Mouse (Mus musculus): ENCODE results near the gene Pik3ip1. TPM values are rescaled to one million over a fixed set of nuclear protein-coding genes. Genes with fewer than 3 reads are reported as not detected.
A peak's percentile ranks its signal among the peaks of the same experiment; 100 is the strongest.

Gene Pik3ip1
- polyA plus RNA-seq, 1 experiment = 43.6 TPM

- H3K27ac ChIP-seq (ENCODE audit: insufficient read depth, low read length) = peak overlapping the region; percentile 99
- DNase-seq (ENCODE audit: low read depth in 1 of 2, low spot score in 2 of 2) = peak in 1 of 2 experiments; percentile 66
- peaks cover 10% of the 10 kb centered on the region for H3K36me3 ChIP-seq (ENCODE audit: control insufficient read depth, insufficient read depth, low read length)
- peaks cover 11% of the 10 kb centered on the region; the same call in 1 of the 2 replicates for H3K4me1 ChIP-seq (ENCODE audit: control insufficient read depth, insufficient read depth, insufficient read length)
- H3K27me3 ChIP-seq (ENCODE audit: control insufficient read depth, insufficient read depth, low read length) = no peaks in the 10 kb centered on the region
- under 1% methylated on average over 37 of the region's 40 CpGs for WGBS
- peak overlapping the region; percentile 96 for H3K4me3 ChIP-seq (ENCODE audit: extremely low read depth, insufficient read depth, insufficient read length)
- TF ChIP-seq POLR2A (IDR thresholded peaks at IDR 0.05; ENCODE audit: low read depth, low read length) (no peak), CTCF (IDR thresholded peaks at IDR 0.05; ENCODE audit: extremely low read depth, insufficient read depth, insufficient read length, insufficient replicate concordance) (no peak)
Measured at GRCm38 (mm10) chr11:3289302-3289802, 40.8 kb upstream of the Pik3ip1 start.

GRCm38 (mm10) chr11:3289803-3290639, 40.2 kb upstream of the Pik3ip1 start:
- H3K27ac ChIP-seq (ENCODE audit: insufficient read depth, low read length) = peak overlapping the region; percentile 99
- peaks cover 11% of the 10 kb centered on the region; the same call in 1 of the 2 replicates for H3K4me1 ChIP-seq (ENCODE audit: control insufficient read depth, insufficient read depth, insufficient read length)
- H3K4me3 ChIP-seq (ENCODE audit: extremely low read depth, insufficient read depth, insufficient read length) = peak overlapping the region; percentile 96
- TF ChIP-seq CTCF (IDR thresholded peaks at IDR 0.05; ENCODE audit: extremely low read depth, insufficient read depth, insufficient read length, insufficient replicate concordance) = peak; percentile 74; the same call in 1 of the 2 replicates
- TF ChIP-seq POLR2A (IDR thresholded peaks at IDR 0.05; ENCODE audit: low read depth, low read length) = no peak
- H3K36me3 ChIP-seq (ENCODE audit: control insufficient read depth, insufficient read depth, low read length) = peaks cover 13% of the 10 kb centered on the region
- WGBS = under 1% methylated on average over 89 of the region's 92 CpGs
- DNase-seq (ENCODE audit: low read depth in 1 of 2, low spot score in 2 of 2) = peak; percentile 69 to 73
- no peaks in the 10 kb centered on the region for H3K27me3 ChIP-seq (ENCODE audit: control insufficient read depth, insufficient read depth, low read length)

- peak overlapping the region; percentile 56 for H3K27ac ChIP-seq (ENCODE audit: insufficient read depth, low read length)
- DNase-seq (ENCODE audit: low read depth in 1 of 2, low spot score in 2 of 2) = peak in 1 of 2 experiments; percentile 31
Measured at GRCm38 (mm10) chr11:3290640-3291310, 39.4 kb upstream of the Pik3ip1 start.

GRCm38 (mm10) chr11:3291311-3292061, 38.7 kb upstream of the Pik3ip1 start:
- H3K27me3 ChIP-seq (ENCODE audit: control insufficient read depth, insufficient read depth, low read length) = no peaks in the 10 kb centered on the region
- H3K4me3 ChIP-seq (ENCODE audit: extremely low read depth, insufficient read depth, insufficient read length) = peak overlapping the region; percentile 96
- TF ChIP-seq CTCF (IDR thresholded peaks at IDR 0.05; ENCODE audit: extremely low read depth, insufficient read depth, insufficient read length, insufficient replicate concordance) (no peak), POLR2A (IDR thresholded peaks at IDR 0.05; ENCODE audit: low read depth, low read length) (no peak)
- WGBS = 5% methylated on average over 26 of the region's 26 CpGs
- H3K36me3 ChIP-seq (ENCODE audit: control insufficient read depth, insufficient read depth, low read length) = peaks cover 19% of the 10 kb centered on the region
- no peak for DNase-seq (ENCODE audit: low read depth in 1 of 2, low spot score in 2 of 2)
- peak overlapping the region; percentile 56 for H3K27ac ChIP-seq (ENCODE audit: insufficient read depth, low read length)
- H3K4me1 ChIP-seq (ENCODE audit: control insufficient read depth, insufficient read depth, insufficient read length) = peaks cover 11% of the 10 kb centered on the region; the same call in 1 of the 2 replicates

More at GRCm38 (mm10) chr11:3290640-3291310, 39.4 kb upstream of the Pik3ip1 start:
- no peak for TF ChIP-seq POLR2A (IDR thresholded peaks at IDR 0.05; ENCODE audit: low read depth, low read length)
- no peak for TF ChIP-seq CTCF (IDR thresholded peaks at IDR 0.05; ENCODE audit: extremely low read depth, insufficient read depth, insufficient read length, insufficient replicate concordance)
- 1% methylated on average over 50 of the region's 50 CpGs for WGBS
- Histone ChIP-seq H3K27me3 (ENCODE audit: control insufficient read depth, insufficient read depth, low read length) (no peaks in the 10 kb centered on the region), H3K36me3 (ENCODE audit: control insufficient read depth, insufficient read depth, low read length) (peaks cover 18% of the 10 kb centered on the region), H3K4me1 (ENCODE audit: control insufficient read depth, insufficient read depth, insufficient read length) (peaks cover 11% of the 10 kb centered on the region; the same call in 1 of the 2 replicates), H3K4me3 (ENCODE audit: extremely low read depth, insufficient read depth, insufficient read length) (peak overlapping the region; percentile 96)

GRCm38 (mm10) chr11:3292062-3292421, 38.2 kb upstream of the Pik3ip1 start:
- peak overlapping the region; percentile 96; the same call in 1 of the 2 replicates for H3K4me3 ChIP-seq (ENCODE audit: extremely low read depth, insufficient read depth, insufficient read length)
- peak in 1 of 2 experiments; percentile 47 for DNase-seq (ENCODE audit: low read depth in 1 of 2, low spot score in 2 of 2)
- TF ChIP-seq CTCF (IDR thresholded peaks at IDR 0.05; ENCODE audit: extremely low read depth, insufficient read depth, insufficient read length, insufficient replicate concordance) (no peak), POLR2A (IDR thresholded peaks at IDR 0.05; ENCODE audit: low read depth, low read length) (no peak)
- H3K36me3 ChIP-seq (ENCODE audit: control insufficient read depth, insufficient read depth, low read length) = peaks cover 22% of the 10 kb centered on the region
- no peaks in the 10 kb centered on the region for H3K27me3 ChIP-seq (ENCODE audit: control insufficient read depth, insufficient read depth, low read length)
- 2% methylated on average over 8 of the region's 8 CpGs for WGBS
- H3K4me1 ChIP-seq (ENCODE audit: control insufficient read depth, insufficient read depth, insufficient read length) = peaks cover 11% of the 10 kb centered on the region; the same call in 1 of the 2 replicates
- peak overlapping the region; percentile 56 for H3K27ac ChIP-seq (ENCODE audit: insufficient read depth, low read length)

- TF ChIP-seq CTCF (IDR thresholded peaks at IDR 0.05; ENCODE audit: extremely low read depth, insufficient read depth, insufficient read length, insufficient replicate concordance) (no peak), POLR2A (IDR thresholded peaks at IDR 0.05; ENCODE audit: low read depth, low read length) (no peak)
- Histone ChIP-seq H3K4me1 (ENCODE audit: control insufficient read depth, insufficient read depth, insufficient read length) (peaks cover 14% of the 10 kb centered on the region; the same call in 1 of the 2 replicates), H3K27ac (ENCODE audit: insufficient read depth, low read length) (no peak overlapping the region), H3K27me3 (ENCODE audit: control insufficient read depth, insufficient read depth, low read length) (no peaks in the 10 kb centered on the region), H3K36me3 (ENCODE audit: control insufficient read depth, insufficient read depth, low read length) (peaks cover 25% of the 10 kb centered on the region), H3K4me3 (ENCODE audit: extremely low read depth, insufficient read depth, insufficient read length) (no peak overlapping the region)
- WGBS = 14% methylated on average over 8 of the region's 8 CpGs
- DNase-seq (ENCODE audit: low read depth in 1 of 2, low spot score in 2 of 2) = no peak
Measured at GRCm38 (mm10) chr11:3292711-3293249, 37.4 kb upstream of the Pik3ip1 start.

Data from spleen, adult 2 months (tissue).